Mouse (Mus musculus): ENCODE measurements around the gene Rfx2. TPM values are rescaled to one million over a fixed set of nuclear protein-coding genes. Genes with fewer than 3 reads are reported as not detected.

Rfx2 gene
- polyA plus RNA-seq, 1 experiment from 2014 or later = 6.7 TPM

GRCm38 (mm10) chr17:56728117-56728516, 102.7 kb downstream of the Rfx2 start:
- Histone ChIP-seq H3K4me2 (replicated peaks; ENCODE audit: low read depth, low read length) (peak overlapping the region; percentile 5; the same call in 1 of the 2 replicates), H3K36me3 (ENCODE audit: control insufficient read depth, insufficient read depth, low read length) (peaks cover 1% of the 10 kb centered on the region; the same call in 1 of the 2 replicates), H3K27ac (ENCODE audit: low read length) (peak overlapping the region; percentile 52; the same call in 1 of the 2 replicates), H3K4me3 (ENCODE audit: low read depth, low read length) (no peak overlapping the region), H3K9ac (replicated peaks; ENCODE audit: low read depth, low read length) (no peak overlapping the region; the same call in 1 of the 2 replicates), H3K4me1 (ENCODE audit: control insufficient read depth, insufficient read depth, low read length) (peaks cover 22% of the 10 kb centered on the region; the same call in 1 of the 2 replicates), H3K27me3 (ENCODE audit: control insufficient read depth, insufficient read depth, low read length) (no peaks in the 10 kb centered on the region), H3K9me3 (ENCODE audit: control insufficient read depth, low read depth, low read length) (peaks cover 3% of the 10 kb centered on the region; the same call in 1 of the 2 replicates)
- WGBS = 4% methylated on average over 12 of the region's 12 CpGs
- ATAC-seq (ENCODE audit: insufficient number of reproducible peaks, insufficient read depth, low FRiP score, low read depth) = peak; percentile 30; the same call in 1 of the 2 replicates

GRCm38 (mm10) chr17:56727659-56728058, 103.2 kb downstream of the Rfx2 start:
- peak overlapping the region; percentile 5; the same call in 1 of the 2 replicates for H3K4me2 ChIP-seq (replicated peaks; ENCODE audit: low read depth, low read length)
- H3K4me3 ChIP-seq (ENCODE audit: low read depth, low read length) = no peak overlapping the region
- no peaks in the 10 kb centered on the region for H3K27me3 ChIP-seq (ENCODE audit: control insufficient read depth, insufficient read depth, low read length)
- peaks cover 3% of the 10 kb centered on the region; the same call in 1 of the 2 replicates for H3K9me3 ChIP-seq (ENCODE audit: control insufficient read depth, low read depth, low read length)
- H3K27ac ChIP-seq (ENCODE audit: low read length) = peak overlapping the region; percentile 52; the same call in 1 of the 2 replicates
- H3K9ac ChIP-seq (replicated peaks; ENCODE audit: low read depth, low read length) = no peak overlapping the region
- peaks cover 5% of the 10 kb centered on the region; the same call in 1 of the 2 replicates for H3K36me3 ChIP-seq (ENCODE audit: control insufficient read depth, insufficient read depth, low read length)
- peaks cover 22% of the 10 kb centered on the region; the same call in 1 of the 2 replicates for H3K4me1 ChIP-seq (ENCODE audit: control insufficient read depth, insufficient read depth, low read length)
- peak; percentile 34; the same call in 1 of the 2 replicates for ATAC-seq (ENCODE audit: insufficient number of reproducible peaks, insufficient read depth, low FRiP score, low read depth)
- 11% methylated on average over 12 of the region's 12 CpGs for WGBS

GRCm38 (mm10) chr17:56727029-56727649, 103.7 kb downstream of the Rfx2 start:
- Histone ChIP-seq H3K9ac (replicated peaks; ENCODE audit: low read depth, low read length) (no peak overlapping the region), H3K4me3 (ENCODE audit: low read depth, low read length) (no peak overlapping the region), H3K36me3 (ENCODE audit: control insufficient read depth, insufficient read depth, low read length) (peaks cover 9% of the 10 kb centered on the region; the same call in 1 of the 2 replicates), H3K27me3 (ENCODE audit: control insufficient read depth, insufficient read depth, low read length) (no peaks in the 10 kb centered on the region), H3K9me3 (ENCODE audit: control insufficient read depth, low read depth, low read length) (peaks cover 3% of the 10 kb centered on the region; the same call in 1 of the 2 replicates), H3K27ac (ENCODE audit: low read length) (peak overlapping the region; percentile 52; the same call in 1 of the 2 replicates), H3K4me1 (ENCODE audit: control insufficient read depth, insufficient read depth, low read length) (peaks cover 22% of the 10 kb centered on the region; the same call in 1 of the 2 replicates), H3K4me2 (replicated peaks; ENCODE audit: low read depth, low read length) (0 out of 2 replicates have a peak overlapping the region, but pooled peaks have one; percentile 5)
- no peak for ATAC-seq (ENCODE audit: insufficient number of reproducible peaks, insufficient read depth, low FRiP score, low read depth)
- WGBS = 7% methylated on average over 7 of the region's 7 CpGs

Other genes with a start within 250 kb of the Rfx2 start
- 62.8 and 73.5 TPM in 2 replicates for gene Safb2, start 246.4 kb downstream of the Rfx2 start, polyA plus RNA-seq (2014; fragmentation: Nextera tagmentation; extraction: Ambion mirVana)
- gene Safb, start 246.2 kb downstream of the Rfx2 start, polyA plus RNA-seq (2014; fragmentation: Nextera tagmentation; extraction: Ambion mirVana) = 75.4 and 86.5 TPM in 2 replicates
- gene 2410015M20Rik, start 221.2 kb downstream of the Rfx2 start, polyA plus RNA-seq (2014; fragmentation: Nextera tagmentation; extraction: Ambion mirVana) = 259 and 261 TPM in 2 replicates
- gene Rpl36, start 217.6 kb downstream of the Rfx2 start, polyA plus RNA-seq (2014; fragmentation: Nextera tagmentation; extraction: Ambion mirVana) = 2,224 and 2,447 TPM in 2 replicates
- gene Lonp1, start 204.1 kb downstream of the Rfx2 start, polyA plus RNA-seq (2014; fragmentation: Nextera tagmentation; extraction: Ambion mirVana) = 49.3 and 51.3 TPM in 2 replicates
- gene Catsperd, start 202.9 kb downstream of the Rfx2 start, polyA plus RNA-seq (2014; fragmentation: Nextera tagmentation; extraction: Ambion mirVana) = 0.46 and 0.73 TPM in 2 replicates
- gene Ranbp3, start 157.7 kb downstream of the Rfx2 start, polyA plus RNA-seq (2014; fragmentation: Nextera tagmentation; extraction: Ambion mirVana) = 86.5 and 94.9 TPM in 2 replicates
- 444 and 502 TPM in 2 replicates for gene Ndufa11, start 113.2 kb downstream of the Rfx2 start, polyA plus RNA-seq (2014; fragmentation: Nextera tagmentation; extraction: Ambion mirVana)
- gene Vmac, start 113.0 kb downstream of the Rfx2 start, polyA plus RNA-seq (2014; fragmentation: Nextera tagmentation; extraction: Ambion mirVana) = 31.3 and 31.7 TPM in 2 replicates
- gene Nrtn, start 73.5 kb downstream of the Rfx2 start, polyA plus RNA-seq (2014; fragmentation: Nextera tagmentation; extraction: Ambion mirVana) = 14.1 and 14.4 TPM in 2 replicates
- gene Dus3l, start 66.3 kb downstream of the Rfx2 start, polyA plus RNA-seq (2014; fragmentation: Nextera tagmentation; extraction: Ambion mirVana) = 40.9 and 46.3 TPM in 2 replicates
- 1.1 and 1.6 TPM in 2 replicates for gene Prr22, start 60.8 kb downstream of the Rfx2 start, polyA plus RNA-seq (2014; fragmentation: Nextera tagmentation; extraction: Ambion mirVana)
- not detected in 2 replicates for gene Acsbg2, start 43.4 kb upstream of the Rfx2 start, polyA plus RNA-seq (2014; fragmentation: Nextera tagmentation; extraction: Ambion mirVana)
- 0.35 and 0.76 TPM in 2 replicates for gene 1700061G19Rik, start 44.5 kb upstream of the Rfx2 start, polyA plus RNA-seq (2014; fragmentation: Nextera tagmentation; extraction: Ambion mirVana)
- gene Mllt1, start 104.4 kb upstream of the Rfx2 start, polyA plus RNA-seq (2014; fragmentation: Nextera tagmentation; extraction: Ambion mirVana) = 26.8 and 29.6 TPM in 2 replicates
- not detected in 2 replicates for gene Acer1, start 151.1 kb upstream of the Rfx2 start, polyA plus RNA-seq (2014; fragmentation: Nextera tagmentation; extraction: Ambion mirVana)
- 146 and 164 TPM in 2 replicates for gene Clpp, start 159.3 kb upstream of the Rfx2 start, polyA plus RNA-seq (2014; fragmentation: Nextera tagmentation; extraction: Ambion mirVana)
- gene Alkbh7, start 166.3 kb upstream of the Rfx2 start, polyA plus RNA-seq (2014; fragmentation: Nextera tagmentation; extraction: Ambion mirVana) = 41.8 and 43.7 TPM in 2 replicates
- 0.83 and 1.0 TPM in 2 replicates for gene Pspn, start 169.0 kb upstream of the Rfx2 start, polyA plus RNA-seq (2014; fragmentation: Nextera tagmentation; extraction: Ambion mirVana)
- 56.3 and 59.8 TPM in 2 replicates for gene Gtf2f1, start 180.3 kb upstream of the Rfx2 start, polyA plus RNA-seq (2014; fragmentation: Nextera tagmentation; extraction: Ambion mirVana)
- gene Gm17949, start 180.5 kb upstream of the Rfx2 start, polyA plus RNA-seq (2014; fragmentation: Nextera tagmentation; extraction: Ambion mirVana) = 0.64 and 0.77 TPM in 2 replicates
- 45.8 and 46.4 TPM in 2 replicates for gene Khsrp, start 200.5 kb upstream of the Rfx2 start, polyA plus RNA-seq (2014; fragmentation: Nextera tagmentation; extraction: Ambion mirVana)
- gene Slc25a41, start 210.6 kb upstream of the Rfx2 start, polyA plus RNA-seq (2014; fragmentation: Nextera tagmentation; extraction: Ambion mirVana) = 0.28 TPM in 1 of 2 replicates, not detected in the other
- gene Crb3, start 228.1 kb upstream of the Rfx2 start, polyA plus RNA-seq (2014; fragmentation: Nextera tagmentation; extraction: Ambion mirVana) = 43.8 and 44.2 TPM in 2 replicates
- 11.5 and 12.7 TPM in 2 replicates for gene Slc25a23, start 228.8 kb upstream of the Rfx2 start, polyA plus RNA-seq (2014; fragmentation: Nextera tagmentation; extraction: Ambion mirVana)
- 5.0 and 5.3 TPM in 2 replicates for gene Dennd1c, start 247.5 kb upstream of the Rfx2 start, polyA plus RNA-seq (2014; fragmentation: Nextera tagmentation; extraction: Ambion mirVana)